Mouse (Mus musculus): ENCODE measurements around the gene Cacna2d2. TPM values are rescaled to one million over a fixed set of nuclear protein-coding genes. Genes with fewer than 3 reads are reported as not detected.

Gene Cacna2d2
- polyA plus RNA-seq, 1 experiment from 2014 or later, result 5.8 TPM

DNA sequence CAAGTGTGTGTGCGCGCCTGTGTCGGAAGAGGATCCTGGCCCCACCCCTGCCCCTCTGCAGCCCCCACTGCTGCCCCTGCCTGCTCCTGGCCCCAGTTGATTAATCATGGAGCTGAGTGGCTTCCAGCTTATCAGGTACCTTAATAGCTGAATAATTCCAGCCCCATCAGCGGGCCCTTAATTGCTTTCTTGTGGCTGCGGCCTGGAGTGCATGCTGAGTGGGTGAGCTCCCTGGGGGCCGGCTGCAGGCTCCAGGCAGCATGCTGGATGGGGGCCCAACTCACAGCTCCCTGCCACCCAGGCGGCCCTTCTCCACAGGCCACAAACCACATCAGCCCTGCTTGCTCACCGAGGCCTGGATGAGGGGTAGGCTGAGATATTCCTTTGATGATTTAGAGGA lies 112.0 kb downstream of the Cacna2d2 start:
- Histone ChIP-seq H3K9me3 (ENCODE audit: control insufficient read depth, low read length) (no peaks in the 10 kb centered on the region), H3K9ac (replicated peaks; ENCODE audit: low read depth, low read length) (no peak overlapping the region), H3K36me3 (ENCODE audit: control insufficient read depth, insufficient read depth) (no peaks in the 10 kb centered on the region), H3K4me1 (replicated peaks; ENCODE audit: control insufficient read depth, insufficient read depth, low read length) (peaks cover 47% of the 10 kb centered on the region), H3K27me3 (replicated peaks; ENCODE audit: control insufficient read depth, insufficient read depth, low read length) (no peaks in the 10 kb centered on the region), H3K4me3 (replicated peaks; ENCODE audit: low read length) (no peak overlapping the region), H3K4me2 (ENCODE audit: low read length) (no peak overlapping the region), H3K27ac (ENCODE audit: low read length) (no peak overlapping the region)
- 40% methylated on average over 8 of the region's 8 CpGs for whole genome bisulfite sequencing
- ATAC-seq, result no peak

GRCm38 (mm10) chr9:107512326-107512725 lies 112.9 kb downstream of the Cacna2d2 start:
- ATAC-seq, result no peak
- Histone ChIP-seq H3K27ac (ENCODE audit: low read length) (no peak overlapping the region), H3K4me1 (replicated peaks; ENCODE audit: control insufficient read depth, insufficient read depth, low read length) (peaks cover 38% of the 10 kb centered on the region)

GRCm38 (mm10) chr9:107514303-107514955 lies 115.0 kb downstream of the Cacna2d2 start:
- Histone ChIP-seq H3K27me3 (replicated peaks; ENCODE audit: control insufficient read depth, insufficient read depth, low read length) (no peaks in the 10 kb centered on the region), H3K4me1 (replicated peaks; ENCODE audit: control insufficient read depth, insufficient read depth, low read length) (peaks cover 18% of the 10 kb centered on the region; the same call in 1 of the 2 replicates), H3K27ac (ENCODE audit: low read length) (no peak overlapping the region), H3K36me3 (ENCODE audit: control insufficient read depth, insufficient read depth) (no peaks in the 10 kb centered on the region), H3K9ac (replicated peaks; ENCODE audit: low read depth, low read length) (0 out of 2 replicates have a peak overlapping the region, but pooled peaks have one; percentile 19), H3K9me3 (ENCODE audit: control insufficient read depth, low read length) (no peaks in the 10 kb centered on the region), H3K4me3 (replicated peaks; ENCODE audit: low read length) (no peak overlapping the region), H3K4me2 (ENCODE audit: low read length) (no peak overlapping the region)
- 20% methylated on average over 14 of the region's 14 CpGs for WGBS
- ATAC-seq, result peak; percentile 64

More at GRCm38 (mm10) chr9:107512326-107512725, 112.9 kb downstream of the Cacna2d2 start:
- H3K9me3 ChIP-seq (ENCODE audit: control insufficient read depth, low read length), result no peaks in the 10 kb centered on the region
- H3K9ac ChIP-seq (replicated peaks; ENCODE audit: low read depth, low read length), result no peak overlapping the region
- no peak overlapping the region for H3K4me3 ChIP-seq (replicated peaks; ENCODE audit: low read length)
- H3K36me3 ChIP-seq (ENCODE audit: control insufficient read depth, insufficient read depth), result no peaks in the 10 kb centered on the region
- H3K4me2 ChIP-seq (ENCODE audit: low read length), result no peak overlapping the region
- H3K27me3 ChIP-seq (replicated peaks; ENCODE audit: control insufficient read depth, insufficient read depth, low read length), result no peaks in the 10 kb centered on the region
- 32% methylated on average over 16 of the region's 16 CpGs for WGBS

GRCm38 (mm10) chr9:107520331-107520730 lies 120.9 kb downstream of the Cacna2d2 start:
- Histone ChIP-seq H3K27me3 (replicated peaks; ENCODE audit: control insufficient read depth, insufficient read depth, low read length) (no peaks in the 10 kb centered on the region), H3K27ac (ENCODE audit: low read length) (no peak overlapping the region), H3K9me3 (ENCODE audit: control insufficient read depth, low read length) (no peaks in the 10 kb centered on the region), H3K36me3 (ENCODE audit: control insufficient read depth, insufficient read depth) (no peaks in the 10 kb centered on the region), H3K4me1 (replicated peaks; ENCODE audit: control insufficient read depth, insufficient read depth, low read length) (peaks cover 8% of the 10 kb centered on the region), H3K4me2 (ENCODE audit: low read length) (no peak overlapping the region), H3K4me3 (replicated peaks; ENCODE audit: low read length) (no peak overlapping the region), H3K9ac (replicated peaks; ENCODE audit: low read depth, low read length) (no peak overlapping the region)
- WGBS, result 39% methylated on average over 6 of the region's 6 CpGs
- no peak for ATAC-seq

DNA sequence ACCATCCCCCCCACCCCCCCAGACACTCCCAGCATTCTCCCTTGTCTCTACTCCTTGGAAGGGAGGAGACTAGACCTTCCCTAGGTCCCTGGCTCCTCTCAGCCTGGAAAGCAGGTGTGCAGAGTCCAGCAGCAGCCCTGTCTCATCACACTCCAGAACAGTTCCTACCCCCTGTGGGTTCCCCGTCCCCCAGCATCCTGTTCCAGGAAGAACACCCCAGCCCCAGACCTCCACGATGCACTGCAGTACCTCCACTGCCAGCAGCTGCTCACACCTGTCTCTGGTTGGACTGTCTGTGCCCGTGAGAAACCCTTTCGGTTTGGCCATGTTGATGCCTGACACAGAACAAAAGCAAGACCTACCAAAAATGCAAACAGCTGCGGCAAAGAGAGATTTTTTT lies 121.8 kb downstream of the Cacna2d2 start:
- Histone ChIP-seq H3K36me3 (ENCODE audit: control insufficient read depth, insufficient read depth) (no peaks in the 10 kb centered on the region), H3K4me1 (replicated peaks; ENCODE audit: control insufficient read depth, insufficient read depth, low read length) (peaks cover 8% of the 10 kb centered on the region), H3K27ac (ENCODE audit: low read length) (no peak overlapping the region), H3K4me2 (ENCODE audit: low read length) (no peak overlapping the region), H3K4me3 (replicated peaks; ENCODE audit: low read length) (no peak overlapping the region), H3K9ac (replicated peaks; ENCODE audit: low read depth, low read length) (no peak overlapping the region), H3K9me3 (ENCODE audit: control insufficient read depth, low read length) (no peaks in the 10 kb centered on the region), H3K27me3 (replicated peaks; ENCODE audit: control insufficient read depth, insufficient read depth, low read length) (peaks cover 6% of the 10 kb centered on the region)
- no peak for ATAC-seq
- WGBS, result 57% methylated on average over 5 of the region's 5 CpGs

- Histone ChIP-seq H3K4me3 (replicated peaks; ENCODE audit: low read length) (no peak overlapping the region), H3K4me1 (replicated peaks; ENCODE audit: control insufficient read depth, insufficient read depth, low read length) (peaks cover 13% of the 10 kb centered on the region), H3K27me3 (replicated peaks; ENCODE audit: control insufficient read depth, insufficient read depth, low read length) (peaks cover 12% of the 10 kb centered on the region), H3K36me3 (ENCODE audit: control insufficient read depth, insufficient read depth) (no peaks in the 10 kb centered on the region), H3K4me2 (ENCODE audit: low read length) (0 out of 2 replicates have a peak overlapping the region, but pooled peaks have one; percentile 6), H3K27ac (ENCODE audit: low read length) (no peak overlapping the region), H3K9ac (replicated peaks; ENCODE audit: low read depth, low read length) (no peak overlapping the region; the same call in none of the 2 replicates), H3K9me3 (ENCODE audit: control insufficient read depth, low read length) (0 out of 2 replicates have a peak, but pooled peaks cover 2% of the 10 kb centered on the region)
- no peak for ATAC-seq
- 19% methylated on average over 25 of the region's 25 CpGs for WGBS
Observed at GRCm38 (mm10) chr9:107521711-107522399, 122.4 kb downstream of the Cacna2d2 start.

DNA sequence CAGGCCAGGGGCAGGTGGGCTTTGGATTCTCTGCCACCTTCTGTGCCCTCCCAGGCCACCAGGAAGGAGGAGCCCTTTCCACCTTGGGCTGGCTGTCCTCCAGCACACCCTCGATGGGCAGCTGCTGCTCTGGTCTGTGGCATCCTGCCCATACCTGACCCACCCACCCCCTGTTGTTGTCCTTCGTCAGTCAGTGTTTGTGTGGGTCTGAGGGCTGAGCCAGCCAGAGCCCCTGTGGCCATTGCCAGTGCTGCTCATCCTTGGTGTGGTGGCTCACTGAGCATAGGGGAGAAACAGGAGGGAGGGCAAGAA lies 122.9 kb downstream of the Cacna2d2 start:
- no peak overlapping the region for H3K4me3 ChIP-seq (replicated peaks; ENCODE audit: low read length)
- H3K9ac ChIP-seq (replicated peaks; ENCODE audit: low read depth, low read length), result no peak overlapping the region
- no peak overlapping the region for H3K27ac ChIP-seq (ENCODE audit: low read length)
- H3K36me3 ChIP-seq (ENCODE audit: control insufficient read depth, insufficient read depth), result no peaks in the 10 kb centered on the region
- H3K27me3 ChIP-seq (replicated peaks; ENCODE audit: control insufficient read depth, insufficient read depth, low read length), result peaks cover 16% of the 10 kb centered on the region
- no peak overlapping the region for H3K4me2 ChIP-seq (ENCODE audit: low read length)
- whole genome bisulfite sequencing, result 22% methylated on average over 2 of the region's 2 CpGs
- H3K9me3 ChIP-seq (ENCODE audit: control insufficient read depth, low read length), result 0 out of 2 replicates have a peak, but pooled peaks cover 2% of the 10 kb centered on the region
- ATAC-seq, result no peak
- peaks cover 13% of the 10 kb centered on the region for H3K4me1 ChIP-seq (replicated peaks; ENCODE audit: control insufficient read depth, insufficient read depth, low read length)

- Histone ChIP-seq H3K36me3 (ENCODE audit: control insufficient read depth, insufficient read depth) (no peaks in the 10 kb centered on the region), H3K4me2 (ENCODE audit: low read length) (peak overlapping the region; percentile 45), H3K4me1 (replicated peaks; ENCODE audit: control insufficient read depth, insufficient read depth, low read length) (peaks cover 13% of the 10 kb centered on the region), H3K9ac (replicated peaks; ENCODE audit: low read depth, low read length) (peak overlapping the region; percentile 11; the same call in 1 of the 2 replicates), H3K4me3 (replicated peaks; ENCODE audit: low read length) (peak overlapping the region; percentile 31), H3K27ac (ENCODE audit: low read length) (no peak overlapping the region), H3K27me3 (replicated peaks; ENCODE audit: control insufficient read depth, insufficient read depth, low read length) (peaks cover 20% of the 10 kb centered on the region), H3K9me3 (ENCODE audit: control insufficient read depth, low read length) (0 out of 2 replicates have a peak, but pooled peaks cover 2% of the 10 kb centered on the region)
- whole genome bisulfite sequencing, result 4% methylated on average over 43 of the region's 44 CpGs
- ATAC-seq, result peak; percentile 43
Observed at GRCm38 (mm10) chr9:107526198-107527026, 127.0 kb downstream of the Cacna2d2 start.

Data from forebrain, embryonic 16.5 days (tissue).